Mouse (Mus musculus) ES-E14 (cell line): ENCODE data around the gene Pigq.

Experiments
- HCFC1 ChIP-seq: IDR thresholded peaks from 2 replicates; pipeline ENCODE4 v1.6.1; 2012; ENCODE audit warnings: low read length, inconsistent platforms, borderline replicate concordance; ENCODE audit not compliant: insufficient read depth
- MAFK ChIP-seq: IDR thresholded peaks from 2 replicates; pipeline ENCODE4 v1.6.1; 2014; ENCODE audit warnings: mild to moderate bottlenecking, low read depth, low read length, inconsistent platforms; ENCODE audit not compliant: insufficient read depth
- ZC3H11A ChIP-seq: IDR thresholded peaks from 2 replicates; pipeline ENCODE4 v1.6.1; 2012; ENCODE audit warnings: low read depth, mild to moderate bottlenecking, inconsistent platforms, low read length, borderline replicate concordance
- ZNF384 ChIP-seq: IDR thresholded peaks from 2 replicates; pipeline ENCODE4 v1.6.1; 2012; ENCODE audit warnings: low read depth, low read length, inconsistent platforms

- no peak for TF ChIP-seq MAFK
- TF ChIP-seq ZC3H11A: no peak
- no peak for TF ChIP-seq ZNF384
- no peak for TF ChIP-seq HCFC1
Observed at GRCm38 (mm10) chr17:25980854-25981253, 36.1 kb upstream of the Pigq start.
